Mouse (Mus musculus) adrenal gland, postnatal 0 days (tissue): ENCODE measurements around the gene Epdr1. TPM values are rescaled to one million over a fixed set of nuclear protein-coding genes. Genes with fewer than 3 reads are reported as not detected.

Source experiments
- polyA plus RNA-seq: library from polyadenylated mRNA; unstranded; fragments of >200 nt; fragmentation: Nextera tagmentation; extraction: Ambion mirVana; gene quantifications from 2 replicates; pipeline ENCODE4 v1.2.1, GENCODE M21; 2015

Gene Epdr1
- 36.4 and 39.7 TPM in 2 replicates for polyA plus RNA-seq

GRCm38 (mm10) chr13:19619216-19619927, at the start of gene Epdr1:
Gene Epdr1 (minus strand): TSS chr13:19619927.

GRCm38 (mm10) chr13:19622573-19623227, 3.0 kb upstream of the Epdr1 start, which contains the start of gene Sfrp4:
Gene Sfrp4 (plus strand): TSS chr13:19623104.

Other genes starting within 250 kb of the Epdr1 start
- 80.7 and 104 TPM in 2 replicates for gene Stard3nl, start 224.1 kb downstream of the Epdr1 start, polyA plus RNA-seq
- 7.4 and 9.3 TPM in 2 replicates for gene Sfrp4, start 3.2 kb upstream of the Epdr1 start, polyA plus RNA-seq
- not detected in 2 replicates for gene Nme8, start 77.9 kb upstream of the Epdr1 start, polyA plus RNA-seq
- gene Gpr141, start 204.3 kb upstream of the Epdr1 start, polyA plus RNA-seq = 0.61 TPM in 2 replicates